Mouse (Mus musculus) forebrain, embryonic 11.5 days (tissue): Measurements from ENCODE around the gene Cd300ld2. TPM values are rescaled to one million over a fixed set of nuclear protein-coding genes. Genes with fewer than 3 reads are reported as not detected.
A peak's percentile ranks its signal among the peaks of the same experiment; 100 is the strongest.
"Not testable (repeated sequence)": the region's sequence is repeated elsewhere in the genome, so short reads cannot be mapped to it uniquely, and the experiment has no call there.

ENCODE experiments used
- ATAC-seq: fragments of 200-750 bp; cut with Nextera tagmentation; replicated peaks from 2 replicates; pipeline ENCODE4 v1.8.0; 2017; ENCODE audit warnings: moderate TSS enrichment; ENCODE audit not compliant: low FRiP score
- DNase-seq: peaks from one replicate; pipeline ENCODE4 v3.0.0-alpha.2; 2017; ENCODE audit warnings: low spot score
- H3K27ac ChIP-seq: fragments of 300-500 bp; sonication (generic); 2 replicates; pipeline ENCODE4 v1.5.1; 2014; ENCODE audit warnings: low read depth, low read length
- H3K27me3 ChIP-seq: fragments of 300-500 bp; sonication (generic); 2 replicates; pipeline ENCODE4 v1.6.1; 2014; ENCODE audit warnings: mild to moderate bottlenecking, low read length, mixed read lengths; ENCODE audit not compliant: control insufficient read depth, insufficient read depth
- H3K36me3 ChIP-seq: fragments of 300-500 bp; sonication (generic); 2 replicates; pipeline ENCODE4 v1.6.1; 2014; ENCODE audit warnings: mild to moderate bottlenecking, low read length, moderate library complexity, mixed read lengths; ENCODE audit not compliant: control insufficient read depth, insufficient read depth
- H3K4me1 ChIP-seq: fragments of 300-500 bp; sonication (generic); replicated peaks from 2 replicates; pipeline ENCODE4 v1.6.1; 2014; ENCODE audit warnings: low read length, mixed read lengths; ENCODE audit not compliant: control insufficient read depth, insufficient read depth
- H3K4me2 ChIP-seq: fragments of 300-500 bp; sonication (generic); 2 replicates; pipeline ENCODE4 v1.6.1; 2014; ENCODE audit warnings: low read depth, mild to moderate bottlenecking, low read length, moderate library complexity, mixed read lengths; ENCODE audit not compliant: severe bottlenecking
- H3K4me3 ChIP-seq: fragments of 300-500 bp; sonication (generic); 2 replicates; pipeline ENCODE4 v1.5.1; 2014; ENCODE audit warnings: low read depth, low read length
- H3K9ac ChIP-seq: fragments of 300-500 bp; sonication (generic); 2 replicates; pipeline ENCODE4 v1.6.1; 2014; ENCODE audit warnings: low read length
- H3K9me3 ChIP-seq: fragments of 300-500 bp; sonication (generic); 2 replicates; pipeline ENCODE4 v1.6.1; 2016; ENCODE audit warnings: low read length, mixed read lengths; ENCODE audit not compliant: control insufficient read depth
- WGBS: fragments of 180-500 bp; shearing (Covaris S2); extraction: QIAGEN DNeasy Blood & Tissue Kit; methylation state at CpG from one replicate; pipeline ENCODE4 v1.1.7; 2014; 5-methylcytosine and 5-hydroxymethylcytosine counted together
- polyA plus RNA-seq: library from polyadenylated mRNA; unstranded; fragments of >200 nt; fragmentation: Nextera tagmentation; extraction: Ambion mirVana; gene quantifications from 2 replicates; pipeline ENCODE4 v1.2.1, GENCODE M21; 2014

The Cd300ld2 gene
- polyA plus RNA-seq, result not detected in 2 replicates

DNA sequence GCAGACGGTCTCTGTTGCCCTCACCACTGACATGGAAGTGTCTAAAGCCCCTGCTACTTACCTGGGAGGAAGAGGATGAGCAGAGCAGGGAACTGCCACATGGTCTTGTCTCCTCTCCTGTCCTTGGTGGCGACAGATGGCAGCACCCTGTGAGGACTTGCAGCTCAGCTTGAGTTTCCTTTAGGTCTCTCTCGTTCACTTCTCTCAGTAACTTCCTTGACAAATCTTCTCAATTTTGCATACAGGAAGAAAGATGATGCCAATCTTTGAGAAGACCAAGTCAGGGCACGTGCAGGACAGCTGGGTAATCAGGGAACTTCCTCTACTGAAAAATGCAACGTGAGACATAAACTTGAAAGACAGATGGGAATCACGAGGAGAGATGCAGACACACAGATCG lies at the start of gene Cd300ld2:
Gene Cd300ld2, minus strand, starts transcription at position 101 of the 400 bp plus-strand sequence.
- ATAC-seq, H3K36me3 ChIP-seq, H3K4me1 ChIP-seq, H3K9me3 ChIP-seq, DNase-seq, H3K9ac ChIP-seq, H3K4me2 ChIP-seq, H3K27me3 ChIP-seq, H3K27ac ChIP-seq, H3K4me3 ChIP-seq: not testable (repeated sequence)
- WGBS, result no CpG with 5 or more reads among the region's 7 CpGs

DNA sequence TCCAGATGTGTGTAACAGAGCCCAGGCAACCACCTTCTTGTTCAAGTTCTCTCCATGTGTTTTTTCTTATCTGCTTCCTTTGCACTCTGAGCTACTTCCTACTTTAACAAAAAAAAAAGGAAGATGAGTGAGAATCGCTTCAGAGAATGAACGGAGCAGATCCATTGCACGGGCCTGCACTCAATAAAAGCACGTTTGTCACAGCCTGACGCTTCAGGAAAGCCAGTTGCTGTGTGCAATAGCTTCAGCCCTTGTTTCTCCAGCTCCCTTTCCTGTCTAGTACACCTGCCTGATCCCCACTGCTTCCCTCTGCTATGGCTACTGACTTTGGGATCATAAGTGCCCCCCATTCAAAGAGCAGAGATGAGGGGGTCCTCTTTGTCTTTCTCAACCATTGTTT lies 46.1 kb upstream of the Cd300ld2 start, which contains the start of gene Cd300e:
Gene Cd300e, minus strand, starts transcription at position 101 of the 400 bp plus-strand sequence.
- Histone ChIP-seq H3K27ac (no peak within 1 kb of the TSS), H3K36me3 (no peaks in the 10 kb centered on the region), H3K9me3 (no peaks in the 10 kb centered on the region), H3K27me3 (no peaks in the 10 kb centered on the region), H3K4me2 (no peak within 1 kb of the TSS), H3K4me1 (no peaks in the 10 kb centered on the region), H3K9ac (no peak within 1 kb of the TSS), H3K4me3 (no peak within 1 kb of the TSS)
- WGBS, result 29% methylated on average over 5 of the region's 5 CpGs
- no peak for ATAC-seq
- DNase-seq, result no peak

DNA sequence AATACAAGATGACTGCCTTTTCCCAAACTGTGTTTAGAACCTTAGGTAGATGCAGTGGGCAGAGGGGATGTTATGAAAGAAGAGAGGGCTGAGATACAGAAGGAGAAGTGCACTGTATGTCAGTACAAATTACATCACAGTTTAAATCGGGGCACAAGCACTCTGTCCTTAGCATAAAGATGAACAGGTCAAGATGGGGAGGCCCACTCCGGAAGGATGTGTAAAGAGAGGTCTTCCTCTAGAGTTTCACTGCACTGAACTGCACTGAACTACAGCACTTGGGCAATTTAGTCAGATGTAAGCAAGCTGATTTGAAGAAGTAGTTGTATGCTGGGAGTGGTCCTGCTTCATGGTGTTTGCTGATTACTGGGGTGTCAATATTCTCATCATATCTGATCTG lies 43.8 kb upstream of the Cd300ld2 start:
- H3K27me3 ChIP-seq, result no peaks in the 10 kb centered on the region
- no peak overlapping the region for H3K4me3 ChIP-seq
- DNase-seq, result no peak
- H3K27ac ChIP-seq, result no peak overlapping the region
- H3K9me3 ChIP-seq, result no peaks in the 10 kb centered on the region
- no peak for ATAC-seq
- WGBS, result 81% methylated on average over 2 of the region's 2 CpGs
- no peak overlapping the region for H3K9ac ChIP-seq
- no peak overlapping the region for H3K4me2 ChIP-seq
- no peaks in the 10 kb centered on the region for H3K4me1 ChIP-seq
- no peaks in the 10 kb centered on the region for H3K36me3 ChIP-seq

DNA sequence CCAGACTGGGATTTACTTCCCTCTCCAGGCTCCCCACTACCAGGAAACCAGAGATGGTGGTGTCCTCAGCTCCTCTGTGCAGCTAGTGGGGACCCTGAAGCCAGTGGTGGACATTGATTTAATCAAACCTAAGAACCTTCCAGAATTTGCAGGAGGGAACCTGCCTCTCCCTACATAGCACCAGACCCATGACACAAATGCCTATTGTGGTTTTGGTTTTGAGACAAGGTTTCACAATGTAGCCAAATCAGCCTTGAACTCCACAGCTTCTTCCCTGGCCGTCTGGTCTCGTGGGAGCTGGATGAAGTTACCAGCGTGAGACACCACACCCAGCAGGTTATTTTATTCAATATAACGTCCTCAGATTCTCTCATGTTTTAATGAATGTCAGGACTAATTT lies 42.7 kb upstream of the Cd300ld2 start:
- H3K4me3 ChIP-seq, result no peak overlapping the region
- DNase-seq, result no peak
- no peaks in the 10 kb centered on the region for H3K36me3 ChIP-seq
- no peak for ATAC-seq
- H3K4me2 ChIP-seq, result no peak overlapping the region
- no peaks in the 10 kb centered on the region for H3K9me3 ChIP-seq
- no peak overlapping the region for H3K27ac ChIP-seq
- WGBS, result 86% methylated on average over 4 of the region's 4 CpGs
- H3K9ac ChIP-seq, result no peak overlapping the region
- H3K27me3 ChIP-seq, result no peaks in the 10 kb centered on the region
- H3K4me1 ChIP-seq, result no peaks in the 10 kb centered on the region

DNA sequence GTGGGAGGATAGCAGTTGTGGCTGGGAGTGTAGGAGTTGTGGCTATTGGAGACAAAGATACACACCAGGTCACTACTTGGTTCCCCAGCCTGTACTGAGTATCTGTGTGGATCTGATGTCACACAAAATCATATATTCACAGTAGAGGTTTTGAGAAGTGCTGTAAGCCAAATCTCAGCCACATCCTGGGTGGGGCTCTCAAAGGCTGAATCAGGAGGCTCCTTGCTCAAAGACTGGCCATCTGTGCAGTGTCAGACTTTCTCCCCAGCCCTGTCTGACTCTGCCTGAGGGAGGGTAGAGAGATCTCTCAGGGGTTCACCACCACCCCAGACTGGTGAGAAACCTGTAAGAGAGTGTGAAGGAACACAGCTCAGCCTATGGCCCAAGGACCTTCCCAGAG lies 38.5 kb upstream of the Cd300ld2 start:
- no peaks in the 10 kb centered on the region for H3K27me3 ChIP-seq
- H3K9ac ChIP-seq, result no peak overlapping the region
- no peaks in the 10 kb centered on the region for H3K9me3 ChIP-seq
- no peak for DNase-seq
- no peak overlapping the region for H3K4me2 ChIP-seq
- no peaks in the 10 kb centered on the region for H3K4me1 ChIP-seq
- no peak overlapping the region for H3K4me3 ChIP-seq
- H3K27ac ChIP-seq, result no peak overlapping the region
- no peak for ATAC-seq
- H3K36me3 ChIP-seq, result no peaks in the 10 kb centered on the region

DNA sequence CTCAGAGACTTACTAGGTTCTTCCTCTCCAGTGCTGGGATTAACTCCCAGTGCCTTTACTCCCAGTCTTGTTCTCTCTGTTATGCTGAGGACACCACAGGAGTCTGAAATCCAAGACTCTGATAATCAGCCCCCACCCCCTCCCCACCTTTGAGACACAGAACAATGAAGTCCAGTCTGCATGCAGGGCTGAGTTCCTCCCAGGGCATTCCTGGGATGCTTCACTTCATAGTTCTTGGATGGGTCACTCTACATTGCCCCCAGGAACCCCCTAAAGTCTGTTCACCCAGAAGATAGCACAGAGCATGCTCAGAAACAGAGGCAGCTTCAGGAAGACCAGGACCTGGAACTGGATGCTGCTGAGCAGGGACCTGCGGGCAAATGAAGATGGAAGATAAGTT lies 37.0 kb upstream of the Cd300ld2 start:
- H3K36me3 ChIP-seq, result no peaks in the 10 kb centered on the region
- DNase-seq (no peak), ATAC-seq (no peak)
- no peaks in the 10 kb centered on the region for H3K4me1 ChIP-seq
- no peaks in the 10 kb centered on the region for H3K9me3 ChIP-seq
- no peak overlapping the region for H3K4me3 ChIP-seq
- 76% methylated on average over 1 of the region's 1 CpGs for WGBS
- H3K27ac ChIP-seq, result no peak overlapping the region
- no peak overlapping the region for H3K9ac ChIP-seq
- H3K4me2 ChIP-seq, result no peak overlapping the region
- H3K27me3 ChIP-seq, result no peaks in the 10 kb centered on the region

DNA sequence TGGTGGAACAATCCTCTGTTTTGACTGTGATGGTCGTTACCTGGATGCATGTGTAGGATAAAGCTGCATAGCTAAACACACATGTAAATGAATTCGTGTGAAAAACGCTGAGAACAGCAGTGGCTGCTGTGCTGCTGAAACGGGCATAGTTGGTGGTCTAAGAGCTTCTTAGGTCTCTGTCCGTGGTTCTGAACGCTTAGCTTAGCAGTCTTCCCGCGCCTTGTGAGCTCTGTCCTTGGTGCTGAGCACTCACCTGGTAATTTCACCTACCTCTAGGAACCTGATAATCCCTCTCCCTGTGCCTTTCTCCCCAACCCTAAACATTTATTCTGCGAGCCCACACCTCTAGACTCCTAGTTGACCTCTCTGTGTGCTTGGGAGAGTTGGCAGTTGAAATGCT lies 36.2 kb upstream of the Cd300ld2 start:
- 4% methylated on average over 9 of the region's 9 CpGs for WGBS
- no peak for ATAC-seq
- H3K27ac ChIP-seq, result no peak overlapping the region

DNA sequence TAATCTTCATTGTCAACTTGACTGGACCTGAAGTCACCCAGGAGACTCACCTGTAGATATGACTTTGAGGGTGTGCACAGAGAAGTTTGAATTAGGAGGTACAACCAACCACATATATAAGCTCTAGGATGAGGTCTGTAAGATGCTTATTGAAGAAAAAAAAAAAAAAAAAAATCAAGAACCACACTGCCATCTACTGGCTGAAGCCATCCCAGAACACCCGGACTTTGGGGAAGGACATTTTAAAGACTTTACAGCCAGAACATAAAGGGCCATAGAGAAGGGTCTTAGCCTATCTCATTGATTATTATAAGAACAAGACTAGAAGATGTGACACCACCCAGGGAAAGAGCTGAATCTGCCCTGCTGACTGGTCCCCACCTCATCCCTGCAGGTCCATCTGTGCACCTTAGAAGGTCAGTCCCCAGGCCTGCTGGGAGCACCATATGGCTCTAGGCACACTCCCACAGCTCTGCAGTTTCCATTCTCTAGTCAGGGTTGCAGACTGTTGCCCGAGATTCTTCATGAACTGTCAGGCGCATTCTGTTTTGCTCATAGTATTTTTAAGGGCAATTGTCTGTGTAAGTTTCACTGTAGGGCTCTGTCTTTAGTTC lies 33.4 kb upstream of the Cd300ld2 start:
- ATAC-seq, result no peak
- H3K4me2 ChIP-seq, result no peak overlapping the region
- no peaks in the 10 kb centered on the region for H3K27me3 ChIP-seq
- no peak overlapping the region for H3K4me3 ChIP-seq
- no peak overlapping the region for H3K27ac ChIP-seq
- no peaks in the 10 kb centered on the region for H3K36me3 ChIP-seq
- no peaks in the 10 kb centered on the region for H3K4me1 ChIP-seq
- no peaks in the 10 kb centered on the region for H3K9me3 ChIP-seq
- 53% methylated on average over 3 of the region's 3 CpGs for WGBS
- no peak for DNase-seq
- H3K9ac ChIP-seq, result no peak overlapping the region

More for the DNA sequence above, 36.2 kb upstream of the Cd300ld2 start:
- H3K36me3 ChIP-seq, result no peaks in the 10 kb centered on the region
- no peak overlapping the region for H3K9ac ChIP-seq
- no peaks in the 10 kb centered on the region for H3K4me1 ChIP-seq
- H3K9me3 ChIP-seq, result no peaks in the 10 kb centered on the region
- H3K4me3 ChIP-seq, result no peak overlapping the region
- H3K27me3 ChIP-seq, result no peaks in the 10 kb centered on the region
- no peak overlapping the region for H3K4me2 ChIP-seq
- peak; percentile 66 for DNase-seq

DNA sequence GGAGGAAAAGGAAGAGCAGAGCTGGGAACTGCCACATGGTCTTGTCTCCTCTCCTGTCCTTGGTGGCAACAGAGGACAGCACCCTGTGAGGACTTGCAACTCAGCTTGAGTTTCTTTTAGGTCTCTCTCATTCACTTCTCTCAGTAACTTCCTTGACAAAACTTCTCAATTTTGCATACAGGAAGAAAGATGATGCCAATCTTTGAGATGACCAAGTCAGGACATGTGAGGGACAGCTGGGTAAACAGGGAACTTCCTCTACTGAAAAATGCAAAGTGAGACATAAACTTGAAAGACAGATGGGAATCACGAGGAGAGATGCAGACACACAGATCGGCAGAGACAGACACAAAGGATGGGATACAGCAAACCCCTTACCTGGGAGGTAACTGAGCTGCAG lies 32.3 kb upstream of the Cd300ld2 start, which contains the start of gene Cd300ld3:
Gene Cd300ld3, minus strand, starts transcription at position 151 of the 400 bp plus-strand sequence.
- 81% methylated on average over 2 of the region's 2 CpGs for WGBS
- no peak within 1 kb of the TSS for H3K27ac ChIP-seq
- no peak for ATAC-seq

More for the DNA sequence above, 32.3 kb upstream of the Cd300ld2 start, which contains the start of gene Cd300ld3:
- Histone ChIP-seq H3K9ac (no peak within 1 kb of the TSS), H3K4me1 (no peaks in the 10 kb centered on the region), H3K4me3 (no peak within 1 kb of the TSS), H3K27me3 (no peaks in the 10 kb centered on the region), H3K4me2 (no peak within 1 kb of the TSS), H3K36me3 (no peaks in the 10 kb centered on the region), H3K9me3 (no peaks in the 10 kb centered on the region)
- DNase-seq, result no peak
